Mouse (Mus musculus): ENCODE results near the gene Tbl2.

GRCm38 (mm10) chr5:135109976-135110375 is 39.5 kb upstream of the Tbl2 start:
- TF ChIP-seq CTCF (IDR thresholded peaks at IDR 0.05) (no peak), EP300 (IDR thresholded peaks at IDR 0.05) (no peak)
